Mouse (Mus musculus) testis, adult 2 months (tissue): ENCODE data around the gene Lin7a.

ENCODE experiments used
- CTCF ChIP-seq: fragments of 200-500 bp; IDR thresholded peaks from 2 replicates; pipeline ENCODE4 v1.5.1; 2012; ENCODE audit warnings: low read depth, mild to moderate bottlenecking, inconsistent platforms, low read length, moderate library complexity; ENCODE audit not compliant: control insufficient read depth, insufficient read depth, insufficient replicate concordance
- POLR2A ChIP-seq: fragments of 200-500 bp; IDR thresholded peaks from 2 replicates; pipeline ENCODE4 v1.6.1; 2012; ENCODE audit warnings: low read depth, mild to moderate bottlenecking, inconsistent platforms, low read length, moderate library complexity; ENCODE audit not compliant: control insufficient read depth

GRCm38 (mm10) chr10:107252503-107252815 lies 19.0 kb upstream of the Lin7a start:
- no peak for TF ChIP-seq CTCF
- no peak for TF ChIP-seq POLR2A
